Mouse (Mus musculus) hindbrain, embryonic 14.5 days (tissue): Measurements from ENCODE around the gene Rab40c. TPM values are rescaled to one million over a fixed set of nuclear protein-coding genes. Genes with fewer than 3 reads are reported as not detected.

Experiments
- ATAC-seq: fragments of 200-750 bp; cut with Nextera tagmentation; 2 replicates; pipeline ENCODE4 v1.8.0; 2017; ENCODE audit warnings: moderate number of reproducible peaks, mild to moderate bottlenecking, moderate TSS enrichment, moderate library complexity; ENCODE audit not compliant: low FRiP score
- DNase-seq: peaks from one replicate; pipeline ENCODE4 v3.0.0-alpha.2; 2015; ENCODE audit warnings: low spot score
- H3K27ac ChIP-seq: fragments of 300-500 bp; sonication (generic); 2 replicates; pipeline ENCODE4 v1.5.1; 2014; ENCODE audit warnings: mild to moderate bottlenecking, moderate library complexity
- H3K27me3 ChIP-seq: fragments of 300-500 bp; sonication (generic); 2 replicates; pipeline ENCODE4 v1.6.1; 2014; ENCODE audit warnings: mild to moderate bottlenecking, low read length, mixed read lengths; ENCODE audit not compliant: control insufficient read depth, insufficient read depth
- H3K36me3 ChIP-seq: fragments of 300-500 bp; sonication (generic); replicated peaks from 2 replicates; pipeline ENCODE4 v1.6.1; 2014; ENCODE audit not compliant: control insufficient read depth, insufficient read depth
- H3K4me1 ChIP-seq: fragments of 300-500 bp; sonication (generic); replicated peaks from 2 replicates; pipeline ENCODE4 v1.6.1; 2014; ENCODE audit warnings: antibody characterized with exemption, low read length, mixed read lengths; ENCODE audit not compliant: control insufficient read depth, insufficient read depth
- H3K4me2 ChIP-seq: fragments of 300-500 bp; sonication (generic); replicated peaks from 2 replicates; pipeline ENCODE4 v1.6.1; 2014; ENCODE audit warnings: mild to moderate bottlenecking, moderate library complexity
- H3K4me3 ChIP-seq: fragments of 300-500 bp; sonication (generic); replicated peaks from 2 replicates; pipeline ENCODE4 v1.5.1; 2014; ENCODE audit warnings: mild to moderate bottlenecking, low read length
- H3K9ac ChIP-seq: fragments of 300-500 bp; sonication (generic); 2 replicates; pipeline ENCODE4 v1.6.1; 2014
- H3K9me3 ChIP-seq: fragments of 300-500 bp; sonication (generic); 2 replicates; pipeline ENCODE4 v1.6.1; 2016; ENCODE audit warnings: low read length; ENCODE audit not compliant: control insufficient read depth
- WGBS: fragments of 180-500 bp; shearing (Covaris S2); extraction: QIAGEN DNeasy Blood & Tissue Kit; methylation state at CpG from one replicate; pipeline ENCODE4 v1.1.7; 2014; 5-methylcytosine and 5-hydroxymethylcytosine counted together
- polyA plus RNA-seq: library from polyadenylated mRNA; unstranded; fragments of >200 nt; fragmentation: Nextera tagmentation; extraction: Ambion mirVana; gene quantifications from 2 replicates; pipeline ENCODE4 v1.2.1, GENCODE M21; 2014

Gene Rab40c
- polyA plus RNA-seq, 1 experiment from 2014 or later, result 28.1 TPM

DNA sequence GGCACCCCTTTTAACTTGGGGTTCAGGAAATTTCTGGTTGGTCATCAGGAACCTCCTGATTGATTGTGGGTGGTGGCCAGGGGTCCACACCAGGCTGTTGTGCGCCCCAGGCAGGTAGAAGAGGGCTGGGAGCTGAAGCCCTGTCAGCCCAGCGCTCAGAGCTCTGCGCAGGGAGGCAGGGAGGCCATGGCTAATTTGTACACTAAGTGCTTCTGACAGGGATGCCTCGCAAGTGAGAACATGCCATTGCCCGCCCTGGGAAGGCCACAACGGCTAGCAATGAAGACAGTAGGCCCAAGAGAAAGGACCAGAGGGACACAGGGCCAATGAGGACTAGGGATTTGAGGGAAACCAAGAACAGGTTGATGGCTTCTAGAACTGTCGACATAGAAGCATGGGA is 37.1 kb upstream of the Rab40c start:
- Histone ChIP-seq H3K27ac (peak overlapping the region; percentile 14; the same call in 1 of the 2 replicates), H3K27me3 (peaks cover 21% of the 10 kb centered on the region), H3K36me3 (peaks cover 16% of the 10 kb centered on the region), H3K9me3 (no peaks in the 10 kb centered on the region), H3K9ac (no peak overlapping the region), H3K4me1 (peaks cover 5% of the 10 kb centered on the region), H3K4me2 (no peak overlapping the region), H3K4me3 (no peak overlapping the region)
- WGBS, result 86% methylated on average over 7 of the region's 7 CpGs
- ATAC-seq (no peak), DNase-seq (no peak)

GRCm38 (mm10) chr17:25956201-25956600 is 36.7 kb upstream of the Rab40c start:
- peaks cover 13% of the 10 kb centered on the region for H3K36me3 ChIP-seq
- 56% methylated on average over 7 of the region's 7 CpGs for WGBS
- DNase-seq (no peak), ATAC-seq (0 out of 2 replicates have a peak, but pooled peaks have one; percentile 39)
- H3K27ac ChIP-seq, result peak overlapping the region; percentile 14; the same call in 1 of the 2 replicates
- H3K4me2 ChIP-seq, result no peak overlapping the region
- no peak overlapping the region for H3K4me3 ChIP-seq
- H3K9me3 ChIP-seq, result no peaks in the 10 kb centered on the region
- no peak overlapping the region for H3K9ac ChIP-seq
- H3K4me1 ChIP-seq, result peaks cover 9% of the 10 kb centered on the region
- H3K27me3 ChIP-seq, result peaks cover 25% of the 10 kb centered on the region

DNA sequence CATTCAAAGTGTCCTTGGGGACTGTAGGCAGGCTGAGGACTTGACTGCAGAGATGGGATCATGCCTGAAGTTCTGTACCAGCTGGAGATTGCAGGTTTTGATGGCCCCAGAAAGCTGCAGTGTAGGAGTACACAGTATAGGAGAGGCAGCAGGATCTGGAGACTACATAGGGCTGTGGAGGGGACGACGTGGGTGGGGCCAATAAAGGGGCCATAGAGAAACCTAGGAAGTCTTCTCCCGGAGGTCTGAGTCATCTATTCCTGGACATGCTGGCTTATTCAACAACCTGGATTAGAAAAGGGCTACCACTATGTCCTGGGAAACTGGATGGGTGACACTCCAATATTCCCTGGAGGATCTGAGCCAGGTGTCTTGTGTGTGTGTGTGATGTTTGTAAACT is 36.2 kb upstream of the Rab40c start:
- 76% methylated on average over 3 of the region's 3 CpGs for WGBS
- H3K27me3 ChIP-seq, result peaks cover 29% of the 10 kb centered on the region
- H3K9me3 ChIP-seq, result no peaks in the 10 kb centered on the region
- H3K27ac ChIP-seq, result no peak overlapping the region
- peaks cover 13% of the 10 kb centered on the region for H3K36me3 ChIP-seq
- DNase-seq (no peak), ATAC-seq (no peak)
- no peak overlapping the region for H3K4me2 ChIP-seq
- H3K4me3 ChIP-seq, result no peak overlapping the region
- no peak overlapping the region for H3K9ac ChIP-seq
- peaks cover 11% of the 10 kb centered on the region for H3K4me1 ChIP-seq

GRCm38 (mm10) chr17:25954671-25955070 is 35.1 kb upstream of the Rab40c start:
- no peak overlapping the region for H3K27ac ChIP-seq
- 86% methylated on average over 2 of the region's 2 CpGs for WGBS
- no peak overlapping the region for H3K4me3 ChIP-seq
- DNase-seq (no peak), ATAC-seq (no peak)
- no peaks in the 10 kb centered on the region for H3K9me3 ChIP-seq
- H3K9ac ChIP-seq, result no peak overlapping the region
- H3K27me3 ChIP-seq, result peaks cover 40% of the 10 kb centered on the region
- no peak overlapping the region for H3K4me2 ChIP-seq
- peaks cover 11% of the 10 kb centered on the region for H3K4me1 ChIP-seq
- H3K36me3 ChIP-seq, result peaks cover 13% of the 10 kb centered on the region

DNA sequence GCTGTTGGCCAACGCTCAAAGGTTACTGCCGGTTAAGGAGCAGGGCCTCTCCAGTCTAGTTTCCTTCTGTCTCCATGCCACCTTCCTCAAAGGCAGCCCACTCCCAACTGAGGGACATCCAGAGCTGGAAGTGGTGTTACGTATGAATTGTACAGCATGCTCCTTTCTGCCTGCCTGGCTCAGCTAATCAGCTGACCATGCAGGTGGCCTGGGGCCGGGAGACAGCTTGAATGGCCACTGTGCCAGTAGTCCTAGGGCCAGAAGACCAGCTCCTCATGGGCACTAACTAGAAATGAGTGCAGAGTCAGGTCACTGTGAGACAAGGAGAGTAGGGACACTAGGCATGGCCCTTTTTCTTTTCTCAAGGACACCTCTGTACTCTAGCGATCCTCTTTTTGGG is 33.6 kb upstream of the Rab40c start:
- DNase-seq, result no peak
- Histone ChIP-seq H3K4me3 (no peak overlapping the region), H3K4me1 (peaks cover 11% of the 10 kb centered on the region), H3K27ac (no peak overlapping the region), H3K36me3 (no peaks in the 10 kb centered on the region; the same call in 1 of the 2 replicates), H3K4me2 (no peak overlapping the region), H3K9me3 (no peaks in the 10 kb centered on the region), H3K27me3 (peaks cover 41% of the 10 kb centered on the region), H3K9ac (no peak overlapping the region)
- 79% methylated on average over 5 of the region's 5 CpGs for WGBS
- ATAC-seq, result no peak

GRCm38 (mm10) chr17:25951803-25952623 is 32.5 kb upstream of the Rab40c start, which contains the start of gene A930017K11Rik:
TSS of gene A930017K11Rik (minus strand) at chr17:25952565.
- Histone ChIP-seq H3K27me3 (peaks cover 41% of the 10 kb centered on the region), H3K4me1 (peaks cover 11% of the 10 kb centered on the region), H3K4me2 (peak within 1 kb of the TSS; percentile 56), H3K36me3 (no peaks in the 10 kb centered on the region), H3K9me3 (no peaks in the 10 kb centered on the region), H3K9ac (no peak within 1 kb of the TSS), H3K4me3 (peak within 1 kb of the TSS; percentile 29), H3K27ac (no peak within 1 kb of the TSS)
- DNase-seq (no peak), ATAC-seq (no peak)
- WGBS, result under 1% methylated on average over 56 of the region's 58 CpGs

GRCm38 (mm10) chr17:25951225-25951802 is 31.8 kb upstream of the Rab40c start:
- peaks cover 11% of the 10 kb centered on the region for H3K4me1 ChIP-seq
- peak overlapping the region; percentile 56 for H3K4me2 ChIP-seq
- no peak for DNase-seq
- WGBS, result 1% methylated on average over 33 of the region's 33 CpGs
- H3K9ac ChIP-seq, result no peak overlapping the region
- no peaks in the 10 kb centered on the region for H3K36me3 ChIP-seq
- H3K27ac ChIP-seq, result no peak overlapping the region
- H3K9me3 ChIP-seq, result no peaks in the 10 kb centered on the region
- ATAC-seq, result peak; percentile 3; the same call in 1 of the 2 replicates
- H3K27me3 ChIP-seq, result peaks cover 41% of the 10 kb centered on the region
- peak overlapping the region; percentile 29 for H3K4me3 ChIP-seq

- H3K27me3 ChIP-seq, result peaks cover 41% of the 10 kb centered on the region
- H3K4me2 ChIP-seq, result no peak overlapping the region
- 0% methylated on average over 2 of the region's 3 CpGs for WGBS
- peaks cover 11% of the 10 kb centered on the region for H3K4me1 ChIP-seq
- no peak overlapping the region for H3K4me3 ChIP-seq
- no peak for DNase-seq
- ATAC-seq, result no peak
- H3K9me3 ChIP-seq, result no peaks in the 10 kb centered on the region
- H3K36me3 ChIP-seq, result no peaks in the 10 kb centered on the region
- H3K27ac ChIP-seq, result no peak overlapping the region
- no peak overlapping the region for H3K9ac ChIP-seq
These were observed 31.2 kb upstream of the Rab40c start for GRCm38 (mm10) chr17:25950706-25951105.

GRCm38 (mm10) chr17:25949981-25950380 is 30.5 kb upstream of the Rab40c start:
- peaks cover 41% of the 10 kb centered on the region for H3K27me3 ChIP-seq
- 78% methylated on average over 5 of the region's 5 CpGs for WGBS
- ATAC-seq (no peak), DNase-seq (no peak)
- no peaks in the 10 kb centered on the region for H3K9me3 ChIP-seq
- H3K9ac ChIP-seq, result no peak overlapping the region
- peaks cover 11% of the 10 kb centered on the region for H3K4me1 ChIP-seq
- H3K4me3 ChIP-seq, result no peak overlapping the region
- H3K36me3 ChIP-seq, result no peaks in the 10 kb centered on the region
- H3K27ac ChIP-seq, result no peak overlapping the region
- no peak overlapping the region for H3K4me2 ChIP-seq
